ENCODE assay signal across 8 mouse cellular contexts in genomic region chr2:158768771-158769170, GRCm38 (mm10). TPM values are rescaled to one million over a fixed set of nuclear protein-coding genes. Genes with fewer than 3 reads are reported as not detected.
A peak's percentile ranks its signal among the peaks of the same experiment; 100 is the strongest.
DNase-seq lines count a peak whose midpoint lies in the region; ATAC-seq and TF ChIP-seq lines count a peak whose summit lies in the region.

No protein-coding gene starts in this region.

- H3K4me2 ChIP-seq in liver, embryonic 12.5 days: peak overlapping the region; percentile 82

- 1% methylated on average over 5 of the region's 5 CpGs for WGBS in liver, embryonic 12.5 days (ENCODE audit: insufficient replicate concordance)

- no peaks in the 10 kb centered on the region for H3K9me3 ChIP-seq in E14TG2a.4 (ENCODE audit: low read length)
- H3K9me3 ChIP-seq in liver, embryonic 12.5 days (replicated peaks): no peaks in the 10 kb centered on the region

- peak overlapping the region; percentile 94 for H3K9ac ChIP-seq in liver, embryonic 12.5 days

- peaks cover 4% of the 10 kb centered on the region; the same call in 1 of the 2 replicates for H3K27me3 ChIP-seq in E14TG2a.4 (ENCODE audit: insufficient read depth, low read length)
- peaks cover 4% of the 10 kb centered on the region; the same call in 1 of the 2 replicates for H3K27me3 ChIP-seq in liver, embryonic 12.5 days (replicated peaks)

- no peak for TF ChIP-seq CTCF in E14TG2a.4 (conservative IDR thresholded peaks at IDR 0.05; ENCODE audit: low read length)

- peak overlapping the region; percentile 91 for H3K4me3 ChIP-seq in E14TG2a.4 (replicated peaks; ENCODE audit: low read length)
- H3K4me3 ChIP-seq in liver, embryonic 12.5 days: peak overlapping the region; percentile 88

- ATAC-seq in erythroid progenitor cell, adult 5-6 weeks (replicated peaks; ENCODE audit: low FRiP score, poor library complexity, severe bottlenecking): peak; percentile 67
- ATAC-seq in liver, embryonic 12.5 days: peak; percentile 69

- peaks cover 34% of the 10 kb centered on the region for H3K36me3 ChIP-seq in E14TG2a.4 (ENCODE audit: insufficient read depth, low read length)
- peaks cover 35% of the 10 kb centered on the region for H3K36me3 ChIP-seq in liver, embryonic 12.5 days

- peak overlapping the region; percentile 95 for H3K27ac ChIP-seq in liver, embryonic 12.5 days

- peaks cover 62% of the 10 kb centered on the region for H3K4me1 ChIP-seq in E14TG2a.4 (replicated peaks; ENCODE audit: low read depth, low read length)
- H3K4me1 ChIP-seq in liver, embryonic 12.5 days: peaks cover 50% of the 10 kb centered on the region

- peak; percentile 63 for DNase-seq in 3T3-L1 (ENCODE audit: low read depth, low spot score)
- DNase-seq in cerebellum, adult 11-12 months: no peak
- DNase-seq in left cerebral cortex, adult 18-20 months (ENCODE audit: low spot score in 2 of 2): no peak
- DNase-seq in urinary bladder, postnatal 36 days (ENCODE audit: low spot score in 2 of 2): no peak
- DNase-seq in spleen, adult 18-20 months: no peak

RNA-seq across cellular contexts. Expression of gene Fam83d, which starts 0.9 kb away (rescaled TPM):
- 24.3 and 33.2 TPM in 2 replicates for total RNA-seq in erythroid progenitor cell, adult 5-6 weeks (2015; ENCODE audit: low replicate concordance)
- total RNA-seq in erythroid progenitor cell, adult 5-6 weeks (2017; ENCODE audit: low replicate concordance): 26.9 and 28.9 TPM in 2 replicates
- polyA plus RNA-seq in liver, embryonic 12.5 days (2016; fragmentation: Nextera tagmentation; extraction: Ambion mirVana): 20.7 and 21.7 TPM in 2 replicates
- under 1 TPM; 0.94 to 0.98 TPM for total RNA-seq in left cerebral cortex, adult 18-20 months (2021)

RNA-seq across cellular contexts. Expression of gene Dhx35, which starts 25.8 kb away (rescaled TPM):
- total RNA-seq in erythroid progenitor cell, adult 5-6 weeks (2015; ENCODE audit: low replicate concordance): 3.2 and 4.6 TPM in 2 replicates
- total RNA-seq in erythroid progenitor cell, adult 5-6 weeks (2017; ENCODE audit: low replicate concordance): 2.3 and 4.0 TPM in 2 replicates
- polyA plus RNA-seq in liver, embryonic 12.5 days (2016; fragmentation: Nextera tagmentation; extraction: Ambion mirVana): 5.6 and 7.1 TPM in 2 replicates
- total RNA-seq in left cerebral cortex, adult 18-20 months (2021): 10 to 100 TPM; 16.7 to 18.5 TPM

Comparison
In these comparisons a context has a peak if more than half of its experiments do, and no peak if none do; other contexts are left out.
1. RNA of gene Fam83d, which starts 0.9 kb away (total RNA-seq): 24.3 to 33.2 TPM in erythroid progenitor cell, adult 5-6 weeks; 0.94 to 0.98 TPM in left cerebral cortex, adult 18-20 months; every median in the first group is over 10 times any median in the second.